Mouse (Mus musculus) E14TG2a.4 (cell line): ENCODE data around the gene Sult5a1.

ENCODE experiments used
- CTCF ChIP-seq: conservative IDR thresholded peaks from 2 replicates; pipeline ENCODE4 v1.5.1; 2014; ENCODE audit warnings: low read length
- NANOG ChIP-seq: IDR thresholded peaks from 2 replicates; pipeline ENCODE4 v1.6.1; 2014; ENCODE audit warnings: borderline replicate concordance, low read length, mixed read lengths
- POU5F1 ChIP-seq: IDR thresholded peaks from 2 replicates; pipeline ENCODE4 v1.6.1; 2014; ENCODE audit warnings: low read length, borderline replicate concordance

- TF ChIP-seq CTCF: no peak
- TF ChIP-seq NANOG: no peak
- no peak for TF ChIP-seq POU5F1
Measured at GRCm38 (mm10) chr8:123122059-123122458, 36.1 kb downstream of the Sult5a1 start.
